Mouse (Mus musculus) forebrain, embryonic 14.5 days (tissue): ENCODE results near the gene Lsg1. TPM values are rescaled to one million over a fixed set of nuclear protein-coding genes. Genes with fewer than 3 reads are reported as not detected.

Source experiments
- ATAC-seq: fragments of 200-750 bp; cut with Nextera tagmentation; 2 replicates; pipeline ENCODE4 v1.8.0; 2017; ENCODE audit warnings: mild to moderate bottlenecking, moderate library complexity
- DNase-seq: peaks from one replicate; pipeline ENCODE4 v3.0.0-alpha.2; 2015; ENCODE audit warnings: low spot score
- H3K27ac ChIP-seq: fragments of 300-500 bp; sonication (generic); 2 replicates; pipeline ENCODE4 v1.5.1; 2014; ENCODE audit warnings: low read depth, mild to moderate bottlenecking, control low read depth, low read length, moderate library complexity
- H3K27me3 ChIP-seq: fragments of 300-500 bp; sonication (generic); replicated peaks from 2 replicates; pipeline ENCODE4 v1.6.1; 2014; ENCODE audit warnings: low read length, control low read depth, mixed read lengths; ENCODE audit not compliant: control insufficient read depth, insufficient read depth
- H3K36me3 ChIP-seq: fragments of 300-500 bp; sonication (generic); 2 replicates; pipeline ENCODE4 v1.6.1; 2014; ENCODE audit warnings: low read length, control low read depth; ENCODE audit not compliant: control insufficient read depth, insufficient read depth
- H3K4me1 ChIP-seq: fragments of 300-500 bp; sonication (generic); 2 replicates; pipeline ENCODE4 v1.6.1; 2014; ENCODE audit warnings: antibody characterized with exemption, low read length, control low read depth; ENCODE audit not compliant: control insufficient read depth, insufficient read depth
- H3K4me2 ChIP-seq: fragments of 300-500 bp; sonication (generic); 2 replicates; pipeline ENCODE4 v1.6.1; 2014; ENCODE audit warnings: mild to moderate bottlenecking, control low read depth, low read length
- H3K4me3 ChIP-seq: fragments of 300-500 bp; sonication (generic); 2 replicates; pipeline ENCODE4 v1.5.1; 2014; ENCODE audit warnings: low read depth, low read length, control low read depth
- H3K9ac ChIP-seq: fragments of 300-500 bp; sonication (generic); 2 replicates; pipeline ENCODE4 v1.6.1; 2014; ENCODE audit warnings: mild to moderate bottlenecking, low read length, control low read depth, moderate library complexity
- H3K9me3 ChIP-seq: fragments of 300-500 bp; sonication (generic); replicated peaks from 2 replicates; pipeline ENCODE4 v1.6.1; 2016; ENCODE audit warnings: low read length, control low read depth, mixed read lengths; ENCODE audit not compliant: control insufficient read depth
- WGBS: fragments of 180-500 bp; shearing (Covaris S2); extraction: QIAGEN DNeasy Blood & Tissue Kit; methylation state at CpG from one replicate; pipeline ENCODE4 v1.1.7; 2014; 5-methylcytosine and 5-hydroxymethylcytosine counted together
- polyA plus RNA-seq: library from polyadenylated mRNA; unstranded; fragments of >200 nt; fragmentation: Nextera tagmentation; extraction: Ambion mirVana; gene quantifications from 2 replicates; pipeline ENCODE4 v1.2.1, GENCODE M21; 2014

Gene Lsg1
- 59.1 and 62.3 TPM in 2 replicates for polyA plus RNA-seq

GRCm38 (mm10) chr16:30587494-30588327 is at the start of gene Lsg1:
Gene Lsg1 (minus strand): TSS chr16:30587592.
- Histone ChIP-seq H3K4me1 (0 out of 2 replicates have a peak, but pooled peaks cover 3% of the 10 kb centered on the region), H3K9ac (peak within 1 kb of the TSS; percentile 79), H3K4me2 (peak within 1 kb of the TSS; percentile 93), H3K27me3 (0 out of 2 replicates have a peak, but pooled peaks cover 3% of the 10 kb centered on the region), H3K27ac (peak within 1 kb of the TSS; percentile 63; the same call in 1 of the 2 replicates), H3K4me3 (peak within 1 kb of the TSS; percentile 90), H3K36me3 (peaks cover 27% of the 10 kb centered on the region), H3K9me3 (no peaks in the 10 kb centered on the region)
- ATAC-seq: peak; percentile 96
- DNase-seq: peak; percentile 97
- 3% methylated on average over 35 of the region's 35 CpGs for WGBS

GRCm38 (mm10) chr16:30633906-30634746 is 46.7 kb upstream of the Lsg1 start:
- no peak for ATAC-seq
- WGBS: 74% methylated on average over 8 of the region's 8 CpGs
- H3K9me3 ChIP-seq: no peaks in the 10 kb centered on the region
- no peak for DNase-seq
- no peaks in the 10 kb centered on the region for H3K4me1 ChIP-seq
- H3K9ac ChIP-seq: no peak overlapping the region
- no peak overlapping the region for H3K4me3 ChIP-seq
- no peaks in the 10 kb centered on the region for H3K27me3 ChIP-seq
- H3K27ac ChIP-seq: no peak overlapping the region
- H3K36me3 ChIP-seq: no peaks in the 10 kb centered on the region
- H3K4me2 ChIP-seq: no peak overlapping the region

GRCm38 (mm10) chr16:30629509-30629908 is 42.1 kb upstream of the Lsg1 start:
- 93% methylated on average over 5 of the region's 5 CpGs for WGBS
- H3K36me3 ChIP-seq: no peaks in the 10 kb centered on the region
- H3K27ac ChIP-seq: no peak overlapping the region
- H3K4me3 ChIP-seq: no peak overlapping the region
- H3K9ac ChIP-seq: no peak overlapping the region
- H3K27me3 ChIP-seq: no peaks in the 10 kb centered on the region
- ATAC-seq (no peak), DNase-seq (no peak)
- no peak overlapping the region for H3K4me2 ChIP-seq
- no peaks in the 10 kb centered on the region for H3K4me1 ChIP-seq
- no peaks in the 10 kb centered on the region for H3K9me3 ChIP-seq

- no peak overlapping the region for H3K4me2 ChIP-seq
- 24% methylated on average over 6 of the region's 6 CpGs for WGBS
- H3K36me3 ChIP-seq: no peaks in the 10 kb centered on the region
- ATAC-seq (no peak), DNase-seq (no peak)
- H3K4me1 ChIP-seq: no peaks in the 10 kb centered on the region
- H3K9ac ChIP-seq: no peak overlapping the region
- no peak overlapping the region for H3K27ac ChIP-seq
- no peaks in the 10 kb centered on the region for H3K27me3 ChIP-seq
- no peak overlapping the region for H3K4me3 ChIP-seq
- no peaks in the 10 kb centered on the region for H3K9me3 ChIP-seq
These were observed 41.0 kb upstream of the Lsg1 start for GRCm38 (mm10) chr16:30628401-30628800.

- no peak for DNase-seq
- H3K36me3 ChIP-seq: no peaks in the 10 kb centered on the region
- H3K9ac ChIP-seq: no peak overlapping the region
- no peaks in the 10 kb centered on the region for H3K27me3 ChIP-seq
- H3K4me1 ChIP-seq: no peaks in the 10 kb centered on the region
- no peak overlapping the region for H3K4me2 ChIP-seq
- 73% methylated on average over 11 of the region's 11 CpGs for WGBS
- no peak overlapping the region for H3K27ac ChIP-seq
- H3K9me3 ChIP-seq: no peaks in the 10 kb centered on the region
- no peak overlapping the region for H3K4me3 ChIP-seq
- ATAC-seq: no peak
These were observed 40.4 kb upstream of the Lsg1 start for GRCm38 (mm10) chr16:30627586-30628337.

- Histone ChIP-seq H3K9ac (no peak overlapping the region), H3K4me1 (no peaks in the 10 kb centered on the region), H3K27ac (no peak overlapping the region), H3K4me2 (no peak overlapping the region), H3K4me3 (no peak overlapping the region), H3K27me3 (no peaks in the 10 kb centered on the region), H3K9me3 (no peaks in the 10 kb centered on the region), H3K36me3 (no peaks in the 10 kb centered on the region)
- ATAC-seq (no peak), DNase-seq (no peak)
- 58% methylated on average over 2 of the region's 2 CpGs for WGBS
These were observed 37.2 kb upstream of the Lsg1 start for GRCm38 (mm10) chr16:30624640-30625039.

- no peak overlapping the region for H3K9ac ChIP-seq
- H3K4me2 ChIP-seq: no peak overlapping the region
- no peaks in the 10 kb centered on the region for H3K27me3 ChIP-seq
- no peak overlapping the region for H3K27ac ChIP-seq
- H3K4me1 ChIP-seq: no peaks in the 10 kb centered on the region
- no peak for ATAC-seq
- WGBS: 90% methylated on average over 7 of the region's 7 CpGs
- no peak for DNase-seq
- H3K9me3 ChIP-seq: no peaks in the 10 kb centered on the region
- H3K4me3 ChIP-seq: no peak overlapping the region
- H3K36me3 ChIP-seq: no peaks in the 10 kb centered on the region
These were observed 36.3 kb upstream of the Lsg1 start for GRCm38 (mm10) chr16:30623645-30624044.

GRCm38 (mm10) chr16:30616281-30616680 is 28.9 kb upstream of the Lsg1 start:
- Histone ChIP-seq H3K27me3 (no peaks in the 10 kb centered on the region), H3K4me2 (no peak overlapping the region), H3K4me3 (no peak overlapping the region), H3K4me1 (no peaks in the 10 kb centered on the region; the same call in 1 of the 2 replicates), H3K9ac (no peak overlapping the region), H3K9me3 (no peaks in the 10 kb centered on the region), H3K27ac (no peak overlapping the region), H3K36me3 (no peaks in the 10 kb centered on the region)
- 84% methylated on average over 3 of the region's 3 CpGs for WGBS
- ATAC-seq: no peak
- no peak for DNase-seq
